In the genomic region with DNA sequence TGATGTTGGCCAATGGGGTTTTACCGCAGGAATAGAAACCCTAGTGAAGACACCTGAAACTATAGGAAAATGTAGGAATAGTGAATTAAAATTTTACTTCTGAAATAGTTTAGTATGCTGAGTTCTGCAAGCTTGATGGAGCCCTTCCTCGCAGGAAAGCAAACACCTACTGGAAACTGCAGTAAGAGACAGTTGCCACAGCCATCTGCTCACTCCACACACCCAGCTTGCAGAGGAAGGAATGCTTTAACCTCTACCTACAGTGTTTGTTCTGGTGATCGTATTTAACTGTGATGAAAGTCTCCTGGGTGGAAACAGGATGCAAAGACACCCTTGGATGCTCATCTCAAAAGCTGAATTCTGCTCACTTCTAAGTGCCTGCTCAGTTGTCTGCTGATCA, we compare ENCODE assay signal across 19 mouse cellular contexts. TPM values are rescaled to one million over a fixed set of nuclear protein-coding genes. Genes with fewer than 3 reads are reported as not detected.
DNase-seq lines count a peak whose midpoint lies in the region; TF ChIP-seq lines count a peak whose summit lies in the region.
"Had no signal": no experiment of that assay in that cellular context is flagged by ENCODE, and none has a peak within 500 bp of the region (broad histone marks: within the 10 kb centered on the region; RNA-seq: fewer than 3 reads in every experiment).

No protein-coding gene starts in this region.

- peak overlapping the region; percentile 72 for H3K27ac ChIP-seq in layer of hippocampus, adult 2 months
- H3K27ac ChIP-seq: forebrain, embryonic 12.5 days; heart, embryonic 13.5 days; lung, embryonic 15.5 days; stomach, postnatal 0 days had no signal

- H3K4me3 ChIP-seq in layer of hippocampus, adult 2 months: no peak overlapping the region
- H3K4me3 ChIP-seq: forebrain, embryonic 12.5 days; heart, embryonic 13.5 days; lung, embryonic 15.5 days had no signal

- intact Hi-C loops in left cerebral cortex, postnatal 4 days (cut with DNase I): no loop called here

- TF ChIP-seq CTCF in layer of hippocampus, adult 2 months (conservative IDR thresholded peaks at IDR 0.05): no peak

- DNase-seq in left cerebral cortex, adult 11 months (ENCODE audit: low spot score): peak; percentile 36
- no peak for DNase-seq in left cerebral cortex, postnatal 4 days
- DNase-seq in layer of hippocampus, adult 2 months (ENCODE audit: low spot score in 2 of 2): peak; percentile 53 to 73
- peak; percentile 30 to 78 for DNase-seq in left cerebral cortex, adult 9 months (ENCODE audit: low spot score in 2 of 2)
- peak; percentile 80 for DNase-seq in telencephalon, adult 2 months (ENCODE audit: low read depth, low spot score)
- DNase-seq in urinary bladder, postnatal 25 days (ENCODE audit: low spot score): no peak
- DNase-seq in kidney, postnatal 10 days: no peak
- DNase-seq in cerebellum, adult 9-10 months: no peak
- DNase-seq: adrenal gland, adult 8-10 months; cerebellum, adult 8-10 months; gastrocnemius, postnatal 36 days; heart, postnatal 4 days; kidney, adult 9 months; thymus, postnatal 4 days had no signal

RNA-seq across cellular contexts. Expression of gene Col6a5, which starts 12.9 kb away (rescaled TPM):
- total RNA-seq in left cerebral cortex, postnatal 4 days (2021): 1 to 10 TPM; 1.8 to 2.9 TPM
- total RNA-seq in layer of hippocampus, adult 2 months (2021): under 1 TPM; 0.39 to 0.64 TPM
- total RNA-seq: megakaryocyte, adult 5-6 weeks had no signal

Comparison
In these comparisons a context has a peak if more than half of its experiments do, and no peak if none do; other contexts are left out.
1. DNase-seq: peak in left cerebral cortex, adult 11 months (single experiment), layer of hippocampus, adult 2 months (2 of 2), left cerebral cortex, adult 9 months (2 of 2) and telencephalon, adult 2 months (single experiment); none in left cerebral cortex, postnatal 4 days (single experiment), urinary bladder, postnatal 25 days (single experiment), kidney, postnatal 10 days (single experiment) and cerebellum, adult 9-10 months (single experiment).